ENCODE assay signal across 16 mouse cellular contexts in genomic region chr8:123244382-123244781, GRCm38 (mm10). TPM values are rescaled to one million over a fixed set of nuclear protein-coding genes. Genes with fewer than 3 reads are reported as not detected.
"Had no signal": no experiment of that assay in that cellular context is flagged by ENCODE, and none has a peak within 500 bp of the region (broad histone marks: within the 10 kb centered on the region; RNA-seq: fewer than 3 reads in every experiment).

No protein-coding gene starts in this region.

- ATAC-seq: hindbrain, embryonic 16.5 days; inflammation-experienced regulatory T-cells, adult 6 months; intestine, postnatal 0 days had no signal

- H3K4me1 ChIP-seq: hindbrain, embryonic 12.5 days; limb, embryonic 12.5 days; liver, embryonic 13.5 days; midbrain, embryonic 13.5 days; neural tube, embryonic 15.5 days had no signal

- H3K4me2 ChIP-seq: hindbrain, embryonic 12.5 days; limb, embryonic 12.5 days; liver, embryonic 13.5 days; lung, embryonic 14.5 days; midbrain, embryonic 13.5 days; neural tube, embryonic 15.5 days had no signal

- H3K9me3 ChIP-seq: hindbrain, embryonic 12.5 days; limb, embryonic 12.5 days; liver, embryonic 13.5 days; midbrain, embryonic 13.5 days; neural tube, embryonic 15.5 days had no signal

- DNase-seq: liver, embryonic 13.5 days; lung, embryonic 14.5 days; lung, postnatal 10 days; right cerebral cortex, adult 18-20 months; right cerebral cortex, postnatal 25 days; thymus, postnatal 4 days had no signal

- H3K9ac ChIP-seq: hindbrain, embryonic 12.5 days; limb, embryonic 12.5 days; liver, embryonic 13.5 days; lung, embryonic 14.5 days; midbrain, embryonic 13.5 days; neural tube, embryonic 15.5 days had no signal

- H3K27me3 ChIP-seq: hindbrain, embryonic 12.5 days; limb, embryonic 12.5 days; liver, embryonic 13.5 days; midbrain, embryonic 13.5 days; neural tube, embryonic 15.5 days had no signal

- H3K27ac ChIP-seq: hindbrain, embryonic 12.5 days; layer of hippocampus, adult 2 months; limb, embryonic 12.5 days; liver, embryonic 13.5 days; midbrain, embryonic 13.5 days; neural tube, embryonic 15.5 days; stomach, postnatal 0 days had no signal

- H3K4me3 ChIP-seq: hindbrain, embryonic 12.5 days; layer of hippocampus, adult 2 months; limb, embryonic 12.5 days; liver, embryonic 13.5 days; midbrain, embryonic 13.5 days; myocyte; neural tube, embryonic 15.5 days had no signal

RNA-seq across cellular contexts. Expression of gene Spata33, which starts 31.8 kb away (rescaled TPM):
- polyA plus RNA-seq: inflammation-experienced regulatory T-cells, adult 6 months had no signal
